Mouse (Mus musculus): ENCODE data around the gene Mtor. TPM values are rescaled to one million over a fixed set of nuclear protein-coding genes. Genes with fewer than 3 reads are reported as not detected.

The Mtor gene
- polyA plus RNA-seq, 1 experiment from 2014 or later, result 16.5 TPM

GRCm38 (mm10) chr4:148495874-148496689, 47.7 kb downstream of the Mtor start:
- Histone ChIP-seq H3K4me3 (no peak overlapping the region), H3K27ac (no peak overlapping the region), H3K4me2 (no peak overlapping the region), H3K27me3 (no peaks in the 10 kb centered on the region), H3K9ac (no peak overlapping the region), H3K36me3 (peaks cover 89% of the 10 kb centered on the region), H3K4me1 (no peaks in the 10 kb centered on the region), H3K9me3 (no peaks in the 10 kb centered on the region)
- 87% methylated on average over 25 of the region's 25 CpGs for WGBS
- ATAC-seq (ENCODE audit: insufficient number of reproducible peaks, insufficient read depth, low FRiP score, low TSS enrichment, low read depth), result no peak

GRCm38 (mm10) chr4:148500410-148500867, 52.0 kb downstream of the Mtor start, which contains the start of gene Angptl7:
Angptl7 (minus strand) TSS chr4:148500460.
- WGBS, result 64% methylated on average over 4 of the region's 4 CpGs
- H3K36me3 ChIP-seq, result peaks cover 90% of the 10 kb centered on the region
- ATAC-seq (ENCODE audit: insufficient number of reproducible peaks, insufficient read depth, low FRiP score, low TSS enrichment, low read depth), result no peak

GRCm38 (mm10) chr4:148504497-148504959, 56.1 kb downstream of the Mtor start:
- no peak for ATAC-seq (ENCODE audit: insufficient number of reproducible peaks, insufficient read depth, low FRiP score, low TSS enrichment, low read depth)
- 80% methylated on average over 8 of the region's 8 CpGs for WGBS
- H3K36me3 ChIP-seq, result peaks cover 77% of the 10 kb centered on the region

More at GRCm38 (mm10) chr4:148500410-148500867, 52.0 kb downstream of the Mtor start, which contains the start of gene Angptl7:
- H3K4me2 ChIP-seq, result no peak within 1 kb of the TSS
- no peaks in the 10 kb centered on the region for H3K27me3 ChIP-seq
- H3K27ac ChIP-seq, result no peak within 1 kb of the TSS
- no peak within 1 kb of the TSS for H3K4me3 ChIP-seq
- no peaks in the 10 kb centered on the region for H3K4me1 ChIP-seq
- no peak within 1 kb of the TSS for H3K9ac ChIP-seq
- H3K9me3 ChIP-seq, result no peaks in the 10 kb centered on the region

GRCm38 (mm10) chr4:148507585-148507984, 59.2 kb downstream of the Mtor start:
- Histone ChIP-seq H3K4me2 (no peak overlapping the region), H3K36me3 (peaks cover 68% of the 10 kb centered on the region), H3K9me3 (no peaks in the 10 kb centered on the region), H3K27me3 (no peaks in the 10 kb centered on the region), H3K27ac (no peak overlapping the region), H3K4me3 (no peak overlapping the region), H3K9ac (no peak overlapping the region), H3K4me1 (no peaks in the 10 kb centered on the region)
- no peak for ATAC-seq (ENCODE audit: insufficient number of reproducible peaks, insufficient read depth, low FRiP score, low TSS enrichment, low read depth)
- 70% methylated on average over 5 of the region's 5 CpGs for WGBS

More at GRCm38 (mm10) chr4:148504497-148504959, 56.1 kb downstream of the Mtor start:
- Histone ChIP-seq H3K4me2 (no peak overlapping the region), H3K27ac (no peak overlapping the region), H3K4me1 (no peaks in the 10 kb centered on the region), H3K27me3 (no peaks in the 10 kb centered on the region), H3K4me3 (no peak overlapping the region), H3K9me3 (no peaks in the 10 kb centered on the region), H3K9ac (no peak overlapping the region)

GRCm38 (mm10) chr4:148508084-148508849, 59.9 kb downstream of the Mtor start:
- H3K36me3 ChIP-seq, result peaks cover 68% of the 10 kb centered on the region
- WGBS, result 92% methylated on average over 14 of the region's 14 CpGs

GRCm38 (mm10) chr4:148509450-148510084, 61.2 kb downstream of the Mtor start:
- H3K9me3 ChIP-seq, result no peaks in the 10 kb centered on the region
- 77% methylated on average over 8 of the region's 8 CpGs for WGBS
- peaks cover 70% of the 10 kb centered on the region for H3K36me3 ChIP-seq
- no peak overlapping the region for H3K4me2 ChIP-seq
- H3K9ac ChIP-seq, result no peak overlapping the region
- no peak for ATAC-seq (ENCODE audit: insufficient number of reproducible peaks, insufficient read depth, low FRiP score, low TSS enrichment, low read depth)
- no peak overlapping the region for H3K4me3 ChIP-seq
- H3K27ac ChIP-seq, result no peak overlapping the region
- no peaks in the 10 kb centered on the region for H3K4me1 ChIP-seq
- no peaks in the 10 kb centered on the region for H3K27me3 ChIP-seq

More at GRCm38 (mm10) chr4:148508084-148508849, 59.9 kb downstream of the Mtor start:
- H3K4me3 ChIP-seq, result no peak overlapping the region
- H3K9ac ChIP-seq, result no peak overlapping the region
- H3K27ac ChIP-seq, result no peak overlapping the region; the same call in 1 of the 2 replicates
- ATAC-seq (ENCODE audit: insufficient number of reproducible peaks, insufficient read depth, low FRiP score, low TSS enrichment, low read depth), result no peak
- H3K4me1 ChIP-seq, result no peaks in the 10 kb centered on the region
- H3K4me2 ChIP-seq, result no peak overlapping the region
- H3K9me3 ChIP-seq, result no peaks in the 10 kb centered on the region
- H3K27me3 ChIP-seq, result no peaks in the 10 kb centered on the region

GRCm38 (mm10) chr4:148510691-148511090, 62.3 kb downstream of the Mtor start:
- Histone ChIP-seq H3K4me3 (no peak overlapping the region), H3K27ac (no peak overlapping the region), H3K4me1 (no peaks in the 10 kb centered on the region), H3K27me3 (no peaks in the 10 kb centered on the region), H3K9me3 (no peaks in the 10 kb centered on the region), H3K4me2 (no peak overlapping the region), H3K9ac (no peak overlapping the region), H3K36me3 (peaks cover 71% of the 10 kb centered on the region)
- WGBS, result 76% methylated on average over 4 of the region's 4 CpGs
- no peak for ATAC-seq (ENCODE audit: insufficient number of reproducible peaks, insufficient read depth, low FRiP score, low TSS enrichment, low read depth)

- Histone ChIP-seq H3K9me3 (no peaks in the 10 kb centered on the region), H3K4me2 (no peak overlapping the region), H3K36me3 (peaks cover 70% of the 10 kb centered on the region), H3K27me3 (no peaks in the 10 kb centered on the region), H3K4me1 (no peaks in the 10 kb centered on the region), H3K9ac (no peak overlapping the region), H3K27ac (no peak overlapping the region), H3K4me3 (no peak overlapping the region)
- no peak for ATAC-seq (ENCODE audit: insufficient number of reproducible peaks, insufficient read depth, low FRiP score, low TSS enrichment, low read depth)
- 95% methylated on average over 4 of the region's 4 CpGs for WGBS
These were observed 62.9 kb downstream of the Mtor start for GRCm38 (mm10) chr4:148511334-148511733.

GRCm38 (mm10) chr4:148513021-148513559, 64.7 kb downstream of the Mtor start:
- Histone ChIP-seq H3K4me3 (no peak overlapping the region), H3K4me2 (no peak overlapping the region), H3K27me3 (no peaks in the 10 kb centered on the region), H3K9ac (no peak overlapping the region), H3K9me3 (no peaks in the 10 kb centered on the region), H3K36me3 (peaks cover 83% of the 10 kb centered on the region), H3K27ac (no peak overlapping the region), H3K4me1 (no peaks in the 10 kb centered on the region)
- WGBS, result 85% methylated on average over 6 of the region's 6 CpGs
- no peak for ATAC-seq (ENCODE audit: insufficient number of reproducible peaks, insufficient read depth, low FRiP score, low TSS enrichment, low read depth)

- Histone ChIP-seq H3K9ac (no peak overlapping the region), H3K4me1 (no peaks in the 10 kb centered on the region), H3K36me3 (peaks cover 92% of the 10 kb centered on the region), H3K27me3 (no peaks in the 10 kb centered on the region), H3K27ac (no peak overlapping the region), H3K4me2 (no peak overlapping the region), H3K9me3 (no peaks in the 10 kb centered on the region), H3K4me3 (no peak overlapping the region)
- WGBS, result 85% methylated on average over 2 of the region's 2 CpGs
- ATAC-seq (ENCODE audit: insufficient number of reproducible peaks, insufficient read depth, low FRiP score, low TSS enrichment, low read depth), result no peak
These were observed 66.9 kb downstream of the Mtor start for GRCm38 (mm10) chr4:148515313-148515712.

GRCm38 (mm10) chr4:148517809-148518208, 69.4 kb downstream of the Mtor start:
- WGBS, result 53% methylated on average over 4 of the region's 4 CpGs
- H3K27me3 ChIP-seq, result no peaks in the 10 kb centered on the region
- H3K36me3 ChIP-seq, result peaks cover 87% of the 10 kb centered on the region
- H3K27ac ChIP-seq, result no peak overlapping the region
- no peak overlapping the region for H3K4me3 ChIP-seq
- H3K9me3 ChIP-seq, result no peaks in the 10 kb centered on the region
- no peak for ATAC-seq (ENCODE audit: insufficient number of reproducible peaks, insufficient read depth, low FRiP score, low TSS enrichment, low read depth)
- H3K4me2 ChIP-seq, result no peak overlapping the region
- no peak overlapping the region for H3K9ac ChIP-seq
- no peaks in the 10 kb centered on the region for H3K4me1 ChIP-seq
